Mouse (Mus musculus) midbrain, embryonic 16.5 days (tissue): ENCODE measurements at regions not wholly inside any gene's neighbourhood (a gene's known extent, or its start where the extent isn't known, plus 50 kb on each side); places are given as distances from the start of the nearest gene placed in this dataset.

Experiments used
- ATAC-seq: fragments of 200-750 bp; cut with Nextera tagmentation; 2 replicates; pipeline ENCODE4 v1.8.0; 2017; ENCODE audit warnings: moderate TSS enrichment
- H3K27ac ChIP-seq: fragments of 300-500 bp; sonication (generic); 2 replicates; pipeline ENCODE4 v1.5.1; 2014; ENCODE audit warnings: mild to moderate bottlenecking, low read length, mixed read lengths
- H3K27me3 ChIP-seq: fragments of 300-500 bp; sonication (generic); 2 replicates; pipeline ENCODE4 v1.6.1; 2014; ENCODE audit warnings: low read depth, low read length, mixed read lengths; ENCODE audit not compliant: control insufficient read depth, insufficient read depth
- H3K36me3 ChIP-seq: fragments of 300-500 bp; sonication (generic); 2 replicates; pipeline ENCODE4 v1.6.1; 2014; ENCODE audit warnings: mild to moderate bottlenecking, low read length, moderate library complexity, mixed read lengths; ENCODE audit not compliant: control insufficient read depth, insufficient read depth
- H3K4me1 ChIP-seq: fragments of 300-500 bp; sonication (generic); 2 replicates; pipeline ENCODE4 v1.6.1; 2014; ENCODE audit warnings: mild to moderate bottlenecking, low read length, mixed read lengths; ENCODE audit not compliant: control insufficient read depth, insufficient read depth
- H3K4me2 ChIP-seq: fragments of 300-500 bp; sonication (generic); 2 replicates; pipeline ENCODE4 v1.6.1; 2014; ENCODE audit warnings: mild to moderate bottlenecking, low read length, mixed read lengths
- H3K4me3 ChIP-seq: fragments of 300-500 bp; sonication (generic); 2 replicates; pipeline ENCODE4 v1.5.1; 2014; ENCODE audit warnings: low read depth, mild to moderate bottlenecking, low read length, moderate library complexity, mixed read lengths
- H3K9ac ChIP-seq: fragments of 300-500 bp; sonication (generic); 2 replicates; pipeline ENCODE4 v1.6.1; 2014; ENCODE audit warnings: low read depth, low read length, mixed read lengths
- H3K9me3 ChIP-seq: fragments of 300-500 bp; sonication (generic); replicated peaks from 2 replicates; pipeline ENCODE4 v1.6.1; 2014; ENCODE audit warnings: mild to moderate bottlenecking, low read length, mixed read lengths; ENCODE audit not compliant: control insufficient read depth, poor library complexity, severe bottlenecking
- whole genome bisulfite sequencing: fragments of 180-500 bp; shearing (Covaris S2); extraction: QIAGEN DNeasy Blood & Tissue Kit; methylation state at CpG from one replicate; pipeline ENCODE4 v1.1.7; 2014; 5-methylcytosine and 5-hydroxymethylcytosine counted together

- no peak overlapping the region for H3K4me3 ChIP-seq
- H3K27ac ChIP-seq, result no peak overlapping the region
- ATAC-seq, result no peak
- 53% methylated on average over 1 of the region's 1 CpGs for WGBS
- no peak overlapping the region for H3K9ac ChIP-seq
- no peaks in the 10 kb centered on the region for H3K9me3 ChIP-seq
- no peaks in the 10 kb centered on the region for H3K36me3 ChIP-seq
- H3K4me1 ChIP-seq, result no peaks in the 10 kb centered on the region
- no peak overlapping the region for H3K4me2 ChIP-seq
- no peaks in the 10 kb centered on the region for H3K27me3 ChIP-seq
Measured at GRCm38 (mm10) chr14:104966046-104966445, 211.1 kb downstream of the Rbm26 start.

DNA sequence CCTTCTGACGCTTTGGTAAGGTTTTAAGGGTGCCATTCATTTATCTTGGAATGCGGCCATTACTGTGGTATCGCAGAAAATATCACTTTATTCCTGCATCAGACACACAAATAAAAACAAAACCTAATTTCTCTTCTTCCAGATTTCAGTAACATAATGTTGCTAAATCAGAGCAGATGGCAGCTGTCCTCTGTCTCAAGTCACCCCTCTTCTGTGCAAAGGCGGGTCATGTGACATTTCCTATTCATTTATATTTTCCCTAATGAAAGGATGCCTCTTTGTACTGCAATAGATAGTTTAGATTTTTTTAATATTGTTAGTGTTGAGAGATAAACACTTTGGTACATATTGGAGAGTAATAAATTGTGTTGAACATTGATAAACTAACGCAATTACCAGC is 233.7 kb downstream of the Rbm26 start:
- Histone ChIP-seq H3K27me3 (no peaks in the 10 kb centered on the region), H3K4me3 (no peak overlapping the region), H3K27ac (no peak overlapping the region), H3K4me2 (no peak overlapping the region), H3K36me3 (no peaks in the 10 kb centered on the region), H3K4me1 (no peaks in the 10 kb centered on the region), H3K9ac (no peak overlapping the region), H3K9me3 (no peaks in the 10 kb centered on the region)
- 94% methylated on average over 5 of the region's 5 CpGs for WGBS
- ATAC-seq, result no peak

DNA sequence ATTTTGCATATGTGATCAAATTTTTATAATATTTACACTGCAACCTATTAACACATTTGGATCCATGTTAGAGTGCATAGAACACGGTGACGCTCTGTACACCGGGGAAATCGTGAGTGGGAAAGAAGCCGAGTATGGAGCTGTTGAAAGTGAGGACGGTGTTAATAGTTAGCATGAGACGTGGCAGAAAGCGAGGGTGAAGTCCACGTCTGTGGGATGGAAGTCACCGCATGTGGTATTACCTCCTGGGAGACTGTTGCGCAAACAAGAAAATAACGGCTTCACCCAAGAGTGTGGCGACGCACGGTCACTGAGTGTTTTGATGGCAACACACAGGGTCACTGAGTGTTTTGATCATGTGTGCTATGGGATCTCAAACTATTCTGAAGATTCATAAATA is 237.2 kb downstream of the Rbm26 start:
- Histone ChIP-seq H3K4me2 (no peak overlapping the region), H3K4me1 (no peaks in the 10 kb centered on the region), H3K27ac (no peak overlapping the region), H3K27me3 (no peaks in the 10 kb centered on the region), H3K9me3 (no peaks in the 10 kb centered on the region), H3K36me3 (no peaks in the 10 kb centered on the region), H3K4me3 (no peak overlapping the region), H3K9ac (no peak overlapping the region)
- 84% methylated on average over 15 of the region's 15 CpGs for WGBS
- no peak for ATAC-seq

- no peak overlapping the region for H3K4me3 ChIP-seq
- no peak for ATAC-seq
- no peaks in the 10 kb centered on the region for H3K36me3 ChIP-seq
- no peak overlapping the region for H3K4me2 ChIP-seq
- no peaks in the 10 kb centered on the region for H3K4me1 ChIP-seq
- H3K27ac ChIP-seq, result no peak overlapping the region
- WGBS, result 94% methylated on average over 10 of the region's 10 CpGs
- H3K9me3 ChIP-seq, result no peaks in the 10 kb centered on the region
- H3K9ac ChIP-seq, result no peak overlapping the region
- H3K27me3 ChIP-seq, result no peaks in the 10 kb centered on the region
Measured at GRCm38 (mm10) chr14:104937083-104937864, 239.9 kb downstream of the Rbm26 start.

GRCm38 (mm10) chr14:104935956-104936355 is 241.2 kb downstream of the Rbm26 start:
- ATAC-seq, result no peak
- H3K9ac ChIP-seq, result no peak overlapping the region
- no peaks in the 10 kb centered on the region for H3K4me1 ChIP-seq
- no peaks in the 10 kb centered on the region for H3K36me3 ChIP-seq
- H3K4me3 ChIP-seq, result no peak overlapping the region
- no peaks in the 10 kb centered on the region for H3K27me3 ChIP-seq
- no peak overlapping the region for H3K27ac ChIP-seq
- no peak overlapping the region for H3K4me2 ChIP-seq
- H3K9me3 ChIP-seq, result no peaks in the 10 kb centered on the region
- 69% methylated on average over 11 of the region's 11 CpGs for WGBS

DNA sequence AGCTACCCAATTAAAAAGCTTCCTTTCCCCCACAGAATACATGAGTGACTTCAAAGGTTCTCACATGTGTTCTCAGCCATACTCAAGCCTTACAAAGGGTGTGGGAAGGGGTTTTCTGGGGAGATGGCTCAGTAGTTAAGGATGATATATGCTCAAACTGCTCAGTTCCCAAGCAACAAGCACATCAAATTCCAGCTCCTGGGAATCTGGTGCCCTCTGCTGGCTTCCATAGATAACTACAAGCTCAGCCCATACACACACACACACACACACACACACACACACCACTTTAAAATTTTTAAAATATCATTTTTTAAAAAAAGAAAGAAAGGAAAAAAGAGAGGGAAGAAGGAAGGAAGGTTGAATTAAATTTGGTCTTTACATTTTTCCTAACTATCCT is 271.4 kb downstream of the Rbm26 start:
- Histone ChIP-seq H3K4me1 (peaks cover 2% of the 10 kb centered on the region; the same call in 1 of the 2 replicates), H3K4me2 (no peak overlapping the region), H3K27ac (no peak overlapping the region), H3K27me3 (no peaks in the 10 kb centered on the region), H3K36me3 (no peaks in the 10 kb centered on the region), H3K9me3 (0 out of 2 replicates have a peak, but pooled peaks cover 2% of the 10 kb centered on the region), H3K4me3 (no peak overlapping the region), H3K9ac (no peak overlapping the region)
- ATAC-seq, result no peak

DNA sequence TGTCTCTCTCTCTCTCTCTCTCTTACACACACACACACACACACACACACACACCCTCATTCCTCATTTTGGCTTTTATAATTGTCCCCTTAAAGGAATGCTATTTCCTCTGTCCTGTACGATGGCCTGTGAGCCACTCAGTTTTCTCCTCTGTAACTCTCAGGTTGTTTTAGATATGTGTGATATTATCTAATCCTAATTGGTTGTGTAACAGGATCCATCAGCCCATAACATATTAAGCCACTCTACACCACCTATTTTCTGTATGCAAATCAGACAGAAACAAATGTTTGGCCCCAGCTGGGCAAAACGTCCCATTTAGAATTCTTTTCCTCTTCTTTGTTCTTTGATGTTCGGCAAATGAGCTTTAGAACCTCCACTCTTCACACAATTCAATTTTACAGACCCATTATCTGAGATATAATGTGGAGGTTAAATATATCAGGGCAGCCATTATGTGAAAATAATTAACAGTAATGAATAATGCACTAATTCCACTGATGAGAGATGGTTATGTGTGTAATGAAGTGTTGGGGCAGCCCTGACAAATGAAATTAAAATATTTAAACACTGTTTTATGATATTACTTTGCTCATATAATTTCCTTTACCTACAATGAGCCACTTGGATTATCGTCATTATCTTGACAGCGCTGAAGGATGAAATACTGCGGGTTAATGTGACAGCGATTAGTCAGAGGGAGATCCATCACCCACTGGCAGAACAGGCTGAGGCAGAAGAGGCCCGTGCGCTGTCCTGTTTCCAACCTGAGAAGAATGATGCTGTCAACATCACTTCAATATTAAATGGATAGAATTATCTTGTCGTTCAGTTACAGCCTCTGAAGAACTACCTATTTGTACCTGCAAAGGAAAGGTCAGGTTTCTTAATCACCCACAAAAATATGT is 274.8 kb downstream of the Rbm26 start:
- Histone ChIP-seq H3K27ac (no peak overlapping the region), H3K9ac (no peak overlapping the region)

GRCm38 (mm10) chr14:104901072-104901471 is 276.1 kb downstream of the Rbm26 start:
- Histone ChIP-seq H3K9me3 (0 out of 2 replicates have a peak, but pooled peaks cover 2% of the 10 kb centered on the region), H3K4me3 (no peak overlapping the region), H3K4me1 (peaks cover 2% of the 10 kb centered on the region; the same call in 1 of the 2 replicates), H3K27me3 (no peaks in the 10 kb centered on the region), H3K27ac (no peak overlapping the region), H3K9ac (no peak overlapping the region), H3K36me3 (no peaks in the 10 kb centered on the region), H3K4me2 (no peak overlapping the region)
- ATAC-seq, result no peak
- 86% methylated on average over 11 of the region's 11 CpGs for WGBS

More for the DNA sequence above, 274.8 kb downstream of the Rbm26 start:
- H3K4me3 ChIP-seq, result no peak overlapping the region
- H3K36me3 ChIP-seq, result no peaks in the 10 kb centered on the region
- no peak overlapping the region for H3K4me2 ChIP-seq
- no peaks in the 10 kb centered on the region for H3K27me3 ChIP-seq
- WGBS, result 55% methylated on average over 10 of the region's 10 CpGs
- 0 out of 2 replicates have a peak, but pooled peaks cover 2% of the 10 kb centered on the region for H3K9me3 ChIP-seq
- ATAC-seq, result 0 out of 2 replicates have a peak, but pooled peaks have one; percentile 48
- peaks cover 2% of the 10 kb centered on the region; the same call in 1 of the 2 replicates for H3K4me1 ChIP-seq

DNA sequence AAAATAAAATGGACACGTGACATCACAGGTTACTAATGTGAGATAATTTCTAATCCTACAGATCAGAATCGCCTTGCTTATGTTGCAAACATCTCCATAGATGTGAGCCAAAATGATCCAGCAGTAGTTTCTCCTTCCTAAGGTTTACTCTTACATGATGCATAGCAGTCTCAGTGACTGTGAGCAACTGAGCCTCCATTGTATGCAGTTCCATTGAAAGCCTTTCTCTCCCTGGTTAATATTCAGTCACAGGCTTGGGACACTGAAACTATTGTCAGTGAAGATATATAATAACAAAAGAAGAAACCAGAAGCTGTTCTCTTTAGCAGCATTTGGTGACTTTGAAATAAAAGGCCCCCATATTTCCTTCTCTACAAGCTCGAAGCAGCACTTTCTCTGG is 305.9 kb downstream of the Rbm26 start:
- no peaks in the 10 kb centered on the region for H3K9me3 ChIP-seq
- no peaks in the 10 kb centered on the region for H3K4me1 ChIP-seq
- no peak overlapping the region for H3K9ac ChIP-seq
- no peaks in the 10 kb centered on the region for H3K36me3 ChIP-seq
- no peak overlapping the region for H3K4me3 ChIP-seq
- no peaks in the 10 kb centered on the region for H3K27me3 ChIP-seq
- H3K27ac ChIP-seq, result no peak overlapping the region
- no peak for ATAC-seq
- H3K4me2 ChIP-seq, result no peak overlapping the region
- 75% methylated on average over 3 of the region's 3 CpGs for WGBS
